Mouse (Mus musculus) heart, embryonic 13.5 days (tissue): ENCODE measurements around the gene Zmiz1. TPM values are rescaled to one million over a fixed set of nuclear protein-coding genes. Genes with fewer than 3 reads are reported as not detected.

Source experiments
- ATAC-seq: fragments of 200-750 bp; cut with Nextera tagmentation; 2 replicates; pipeline ENCODE4 v1.8.0; 2017; ENCODE audit warnings: moderate TSS enrichment; ENCODE audit not compliant: insufficient number of reproducible peaks, low FRiP score, low TSS enrichment; ENCODE audit errors: extremely low read depth
- H3K27ac ChIP-seq: fragments of 300-500 bp; sonication (generic); replicated peaks from 2 replicates; pipeline ENCODE4 v1.5.1; 2015; ENCODE audit warnings: moderate library complexity, mild to moderate bottlenecking, inconsistent platforms
- H3K27me3 ChIP-seq: fragments of 300-500 bp; sonication (generic); replicated peaks from 2 replicates; pipeline ENCODE4 v1.6.1; 2015; ENCODE audit warnings: mild to moderate bottlenecking, inconsistent platforms
- H3K36me3 ChIP-seq: fragments of 300-500 bp; sonication (generic); 2 replicates; pipeline ENCODE4 v1.6.1; 2015; ENCODE audit warnings: mild to moderate bottlenecking, inconsistent platforms
- H3K4me1 ChIP-seq: fragments of 300-500 bp; sonication (generic); 2 replicates; pipeline ENCODE4 v1.6.1; 2015; ENCODE audit warnings: inconsistent platforms
- H3K4me2 ChIP-seq: fragments of 300-500 bp; sonication (generic); 2 replicates; pipeline ENCODE4 v1.6.1; 2015; ENCODE audit warnings: inconsistent platforms, mild to moderate bottlenecking, moderate library complexity
- H3K4me3 ChIP-seq: fragments of 300-500 bp; sonication (generic); 2 replicates; pipeline ENCODE4 v1.5.1; 2015; ENCODE audit warnings: moderate library complexity, mild to moderate bottlenecking, inconsistent platforms
- H3K9ac ChIP-seq: fragments of 300-500 bp; sonication (generic); 2 replicates; pipeline ENCODE4 v1.6.1; 2015; ENCODE audit warnings: inconsistent platforms, mild to moderate bottlenecking, moderate library complexity
- H3K9me3 ChIP-seq: fragments of 300-500 bp; sonication (generic); 2 replicates; pipeline ENCODE4 v1.6.1; 2016; ENCODE audit warnings: inconsistent platforms
- WGBS: fragments of 180-500 bp; shearing (Covaris S2); methylation state at CpG from one replicate; pipeline ENCODE4 v1.1.7; 2015; ENCODE audit warnings: mixed read lengths; 5-methylcytosine and 5-hydroxymethylcytosine counted together
- polyA plus RNA-seq: library from polyadenylated mRNA; unstranded; fragments of >200 nt; fragmentation: Nextera tagmentation; extraction: Ambion mirVana; gene quantifications from 2 replicates; pipeline ENCODE4 v1.2.1, GENCODE M21; 2015

Gene Zmiz1
- polyA plus RNA-seq, 1 experiment from 2014 or later: 25.7 TPM

GRCm38 (mm10) chr14:25661185-25661920 lies 202.4 kb downstream of the Zmiz1 start:
- Histone ChIP-seq H3K27ac (no peak overlapping the region), H3K27me3 (no peaks in the 10 kb centered on the region), H3K4me1 (peaks cover 31% of the 10 kb centered on the region), H3K9me3 (no peaks in the 10 kb centered on the region), H3K9ac (no peak overlapping the region), H3K4me2 (no peak overlapping the region), H3K36me3 (peaks cover 98% of the 10 kb centered on the region), H3K4me3 (no peak overlapping the region)
- no peak for ATAC-seq
- 78% methylated on average over 17 of the region's 17 CpGs for WGBS

GRCm38 (mm10) chr14:25663649-25664309 lies 204.8 kb downstream of the Zmiz1 start:
- Histone ChIP-seq H3K27me3 (no peaks in the 10 kb centered on the region), H3K36me3 (peaks cover 81% of the 10 kb centered on the region), H3K4me2 (no peak overlapping the region), H3K4me3 (no peak overlapping the region), H3K4me1 (peaks cover 49% of the 10 kb centered on the region), H3K27ac (peak overlapping the region; percentile 67), H3K9ac (peak overlapping the region; percentile 50), H3K9me3 (no peaks in the 10 kb centered on the region)
- WGBS: 82% methylated on average over 7 of the region's 7 CpGs
- no peak for ATAC-seq

GRCm38 (mm10) chr14:25664310-25664695 lies 205.3 kb downstream of the Zmiz1 start:
- Histone ChIP-seq H3K9ac (peak overlapping the region; percentile 50), H3K4me2 (no peak overlapping the region), H3K36me3 (peaks cover 81% of the 10 kb centered on the region), H3K4me3 (no peak overlapping the region), H3K27me3 (no peaks in the 10 kb centered on the region), H3K4me1 (peaks cover 49% of the 10 kb centered on the region), H3K9me3 (no peaks in the 10 kb centered on the region), H3K27ac (peak overlapping the region; percentile 67)
- 66% methylated on average over 7 of the region's 7 CpGs for WGBS
- ATAC-seq: no peak

- H3K36me3 ChIP-seq: peaks cover 70% of the 10 kb centered on the region
- H3K27me3 ChIP-seq: no peaks in the 10 kb centered on the region
- peak overlapping the region; percentile 73 for H3K27ac ChIP-seq
Measured at GRCm38 (mm10) chr14:25665314-25665970, 206.5 kb downstream of the Zmiz1 start.

GRCm38 (mm10) chr14:25666668-25667376 lies 207.8 kb downstream of the Zmiz1 start:
- WGBS: 38% methylated on average over 2 of the region's 2 CpGs
- Histone ChIP-seq H3K4me2 (no peak overlapping the region), H3K27me3 (no peaks in the 10 kb centered on the region), H3K4me3 (no peak overlapping the region), H3K27ac (peak overlapping the region; percentile 92), H3K36me3 (peaks cover 56% of the 10 kb centered on the region), H3K9ac (0 out of 2 replicates have a peak overlapping the region, but pooled peaks have one; percentile 38), H3K9me3 (no peaks in the 10 kb centered on the region), H3K4me1 (peaks cover 46% of the 10 kb centered on the region)
- peak; percentile 35 for ATAC-seq

More at GRCm38 (mm10) chr14:25665314-25665970, 206.5 kb downstream of the Zmiz1 start:
- Histone ChIP-seq H3K9ac (peak overlapping the region; percentile 28; the same call in 1 of the 2 replicates), H3K4me2 (no peak overlapping the region), H3K4me3 (no peak overlapping the region), H3K9me3 (no peaks in the 10 kb centered on the region), H3K4me1 (peaks cover 49% of the 10 kb centered on the region)
- 60% methylated on average over 19 of the region's 19 CpGs for WGBS
- no peak for ATAC-seq

GRCm38 (mm10) chr14:25667587-25667986 lies 208.6 kb downstream of the Zmiz1 start:
- no peak for ATAC-seq
- H3K27ac ChIP-seq: peak overlapping the region; percentile 92
- H3K9me3 ChIP-seq: no peaks in the 10 kb centered on the region
- H3K27me3 ChIP-seq: no peaks in the 10 kb centered on the region
- peaks cover 46% of the 10 kb centered on the region for H3K4me1 ChIP-seq
- H3K9ac ChIP-seq: peak overlapping the region; percentile 38; the same call in 1 of the 2 replicates
- H3K4me3 ChIP-seq: no peak overlapping the region
- peaks cover 49% of the 10 kb centered on the region for H3K36me3 ChIP-seq
- 38% methylated on average over 3 of the region's 3 CpGs for WGBS
- H3K4me2 ChIP-seq: no peak overlapping the region

GRCm38 (mm10) chr14:25679625-25680024 lies 220.6 kb downstream of the Zmiz1 start:
- WGBS: 63% methylated on average over 7 of the region's 7 CpGs
- ATAC-seq: no peak

GRCm38 (mm10) chr14:25682020-25682419 lies 223.0 kb downstream of the Zmiz1 start:
- ATAC-seq: no peak
- H3K4me2 ChIP-seq: no peak overlapping the region
- peaks cover 29% of the 10 kb centered on the region for H3K4me1 ChIP-seq
- no peak overlapping the region for H3K9ac ChIP-seq
- no peaks in the 10 kb centered on the region for H3K9me3 ChIP-seq
- H3K4me3 ChIP-seq: no peak overlapping the region
- WGBS: 66% methylated on average over 6 of the region's 6 CpGs
- no peak overlapping the region for H3K27ac ChIP-seq
- H3K27me3 ChIP-seq: no peaks in the 10 kb centered on the region
- H3K36me3 ChIP-seq: no peaks in the 10 kb centered on the region

More at GRCm38 (mm10) chr14:25679625-25680024, 220.6 kb downstream of the Zmiz1 start:
- Histone ChIP-seq H3K9ac (no peak overlapping the region), H3K27ac (no peak overlapping the region), H3K36me3 (no peaks in the 10 kb centered on the region), H3K4me3 (no peak overlapping the region), H3K27me3 (no peaks in the 10 kb centered on the region), H3K4me2 (no peak overlapping the region), H3K9me3 (no peaks in the 10 kb centered on the region), H3K4me1 (0 out of 2 replicates have a peak, but pooled peaks cover 8% of the 10 kb centered on the region)

- no peaks in the 10 kb centered on the region for H3K27me3 ChIP-seq
- no peak for ATAC-seq
- H3K4me1 ChIP-seq: peaks cover 49% of the 10 kb centered on the region
- H3K27ac ChIP-seq: peak overlapping the region; percentile 98
- H3K4me3 ChIP-seq: no peak overlapping the region
- H3K9me3 ChIP-seq: no peaks in the 10 kb centered on the region
- peak overlapping the region; percentile 22 for H3K4me2 ChIP-seq
- H3K9ac ChIP-seq: peak overlapping the region; percentile 72
- 61% methylated on average over 7 of the region's 7 CpGs for WGBS
- H3K36me3 ChIP-seq: no peaks in the 10 kb centered on the region
Measured at GRCm38 (mm10) chr14:25686216-25686945, 227.4 kb downstream of the Zmiz1 start.

- peak; percentile 68; the same call in 1 of the 2 replicates for ATAC-seq
- H3K4me3 ChIP-seq: no peak overlapping the region
- peak overlapping the region; percentile 72 for H3K9ac ChIP-seq
- H3K9me3 ChIP-seq: no peaks in the 10 kb centered on the region
- H3K36me3 ChIP-seq: no peaks in the 10 kb centered on the region
- H3K27ac ChIP-seq: peak overlapping the region; percentile 98
- peak overlapping the region; percentile 22 for H3K4me2 ChIP-seq
- H3K27me3 ChIP-seq: no peaks in the 10 kb centered on the region
- 48% methylated on average over 10 of the region's 10 CpGs for WGBS
- H3K4me1 ChIP-seq: peaks cover 49% of the 10 kb centered on the region
Measured at GRCm38 (mm10) chr14:25686983-25687901, 228.3 kb downstream of the Zmiz1 start.
